Mouse (Mus musculus): ENCODE results near the gene Impdh1. TPM values are rescaled to one million over a fixed set of nuclear protein-coding genes. Genes with fewer than 3 reads are reported as not detected.

Gene Impdh1
- total RNA-seq, 2 experiments from 2014 or later: 22.7 to 23.0 TPM

Small RNA genes within 50 kb of the gene (microRNA-seq; reads per million reads assigned to microRNA genes)
- gene Gm24303: not detected

Other genes with a start within 250 kb of the Impdh1 start
- gene Lep, start 156.1 kb downstream of the Impdh1 start, total RNA-seq (2021): under 1 TPM in 1 of 2 experiments, not detected in 1; 0.31 TPM
- 10 to 100 TPM; 18.3 to 18.4 TPM for gene Rbm28, start 51.4 kb downstream of the Impdh1 start, total RNA-seq (2021)
- gene Prrt4, start 36.8 kb downstream of the Impdh1 start, total RNA-seq (2021): 1 to 10 TPM; 3.1 to 3.6 TPM
- 1 to 10 TPM; 5.8 to 6.6 TPM for gene Hilpda, start 56.1 kb upstream of the Impdh1 start, total RNA-seq (2021)
- gene Fam71f2, start 63.2 kb upstream of the Impdh1 start, total RNA-seq (2021): not detected
- gene Fam71f1, start 102.8 kb upstream of the Impdh1 start, total RNA-seq (2021): not detected
- 100 to 1,000 TPM; 233 to 264 TPM for gene Calu, start 131.7 kb upstream of the Impdh1 start, total RNA-seq (2021)
- gene Opn1sw, start 172.1 kb upstream of the Impdh1 start, total RNA-seq (2021): not detected
- 1 to 10 TPM; 1.9 to 3.1 TPM for gene Ccdc136, start 179.9 kb upstream of the Impdh1 start, total RNA-seq (2021)
- 100 to 1,000 TPM; 201 to 220 TPM for gene Flnc, start 216.9 kb upstream of the Impdh1 start, total RNA-seq (2021)